Mouse (Mus musculus): Measurements from ENCODE around the gene Alg14.
A peak's percentile ranks its signal among the peaks of the same experiment; 100 is the strongest.

Gene Alg14

GRCm38 (mm10) chr3:121291560-121292258 is at the start of gene Alg14:
Gene Alg14 (plus strand): TSS chr3:121291773.
- peak; percentile 96 for DNase-seq (ENCODE audit: low spot score)

DNA sequence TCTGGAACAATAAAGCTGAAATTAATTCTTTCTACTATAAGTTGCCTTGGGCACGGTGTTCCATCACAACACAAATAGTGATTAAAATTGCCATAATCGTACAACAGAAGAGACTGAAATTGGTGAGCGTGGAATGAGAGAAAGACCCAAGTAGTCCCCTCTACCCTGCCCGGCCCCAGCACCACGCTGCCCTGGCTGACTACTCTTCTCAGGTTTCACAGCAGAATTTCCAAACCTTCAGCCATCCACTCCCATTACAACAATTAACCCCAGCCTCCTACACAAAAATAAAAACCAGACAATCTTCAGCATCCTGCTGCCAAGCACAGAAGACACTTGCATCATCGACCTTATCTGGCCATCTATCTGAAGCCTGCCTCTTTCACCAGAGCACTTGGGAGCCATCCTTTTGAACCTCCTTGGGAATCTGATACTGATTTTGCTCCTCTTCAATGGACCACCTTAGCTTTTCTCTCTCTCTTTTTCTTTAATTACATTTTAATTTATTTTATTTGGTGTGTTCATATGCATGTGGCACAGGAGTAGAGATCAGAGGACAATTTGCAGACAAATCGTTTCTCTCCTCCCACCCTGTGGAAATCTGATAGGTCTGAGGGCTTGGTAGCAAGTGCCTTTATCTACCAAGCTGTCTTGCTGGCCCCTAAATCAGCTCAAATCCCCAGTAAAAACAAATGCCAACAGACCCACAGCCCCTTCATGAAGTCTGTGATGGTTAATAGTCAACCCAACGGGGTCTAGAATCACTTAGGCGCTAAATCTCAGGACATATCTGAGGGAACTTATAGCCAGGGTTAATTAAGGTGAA is 49.2 kb upstream of the Alg14 start:
- no peak for DNase-seq (ENCODE audit: low spot score)

DNA sequence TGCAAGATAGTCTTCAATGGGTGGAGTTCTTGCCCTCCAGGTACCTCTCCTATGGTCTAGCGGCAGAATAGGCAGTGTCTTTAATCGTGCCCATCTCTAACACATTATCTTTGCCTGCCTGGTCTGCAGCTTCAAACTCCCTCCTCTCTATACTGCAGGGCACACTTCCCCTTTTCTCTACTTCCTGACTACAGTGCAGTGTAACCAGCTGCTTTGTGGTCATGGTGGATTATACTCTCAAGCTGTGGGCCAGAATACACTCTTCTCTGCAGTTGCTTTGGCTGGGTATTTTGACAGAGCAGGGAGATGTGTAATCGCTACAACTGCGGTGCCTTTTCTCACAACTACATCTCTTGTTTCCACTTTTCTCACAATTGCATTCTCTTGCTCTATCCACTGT is 48.6 kb upstream of the Alg14 start:
- DNase-seq (ENCODE audit: low spot score) = no peak

- no peak for DNase-seq (ENCODE audit: low spot score)
Observed at GRCm38 (mm10) chr3:121250048-121250447, 41.5 kb upstream of the Alg14 start.

GRCm38 (mm10) chr3:121250576-121251433 is 40.8 kb upstream of the Alg14 start:
- DNase-seq (ENCODE audit: low spot score) = no peak

GRCm38 (mm10) chr3:121255501-121255900 is 36.1 kb upstream of the Alg14 start:
- DNase-seq (ENCODE audit: low spot score) = no peak

DNA sequence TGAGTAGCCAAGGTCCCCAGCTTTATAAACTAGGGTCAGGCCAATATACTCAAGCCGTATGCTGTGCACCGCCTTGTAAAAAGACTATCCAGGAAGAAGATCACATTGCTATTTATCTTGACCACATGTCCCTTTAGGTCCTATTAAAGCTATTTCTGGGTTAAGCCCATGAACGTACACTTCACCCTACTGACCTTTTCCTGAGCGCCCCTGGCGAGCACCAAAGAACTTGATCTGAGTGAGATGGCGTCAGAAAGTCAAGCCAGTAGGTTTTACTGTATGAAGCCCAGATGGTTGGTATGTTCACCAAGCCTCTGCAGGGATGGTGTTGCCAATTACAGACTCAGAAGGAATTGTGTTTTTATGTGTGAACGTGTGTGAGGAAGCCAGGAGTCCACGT is 35.4 kb upstream of the Alg14 start:
- DNase-seq (ENCODE audit: low spot score) = no peak

DNA sequence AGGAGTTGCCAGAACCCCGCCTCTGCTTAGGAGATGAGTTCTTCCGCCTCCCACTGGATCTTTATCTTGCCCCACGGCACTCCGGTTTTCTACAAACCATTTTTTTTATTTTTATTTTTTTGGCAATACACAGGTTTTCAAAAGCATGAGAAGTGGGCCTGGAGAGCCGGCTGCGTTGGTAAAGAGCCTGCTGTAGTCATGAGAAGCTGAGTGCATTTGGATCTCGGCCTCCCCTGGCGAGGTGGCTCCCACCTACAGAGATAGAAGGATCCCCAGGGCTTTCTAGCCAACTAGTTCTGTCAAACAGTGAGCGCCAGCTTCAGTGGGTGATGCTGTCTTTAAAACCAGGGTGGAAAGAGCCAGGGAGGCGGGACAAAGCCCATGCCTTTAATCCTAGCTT is 34.2 kb upstream of the Alg14 start:
- no peak for DNase-seq (ENCODE audit: low spot score)

DNA sequence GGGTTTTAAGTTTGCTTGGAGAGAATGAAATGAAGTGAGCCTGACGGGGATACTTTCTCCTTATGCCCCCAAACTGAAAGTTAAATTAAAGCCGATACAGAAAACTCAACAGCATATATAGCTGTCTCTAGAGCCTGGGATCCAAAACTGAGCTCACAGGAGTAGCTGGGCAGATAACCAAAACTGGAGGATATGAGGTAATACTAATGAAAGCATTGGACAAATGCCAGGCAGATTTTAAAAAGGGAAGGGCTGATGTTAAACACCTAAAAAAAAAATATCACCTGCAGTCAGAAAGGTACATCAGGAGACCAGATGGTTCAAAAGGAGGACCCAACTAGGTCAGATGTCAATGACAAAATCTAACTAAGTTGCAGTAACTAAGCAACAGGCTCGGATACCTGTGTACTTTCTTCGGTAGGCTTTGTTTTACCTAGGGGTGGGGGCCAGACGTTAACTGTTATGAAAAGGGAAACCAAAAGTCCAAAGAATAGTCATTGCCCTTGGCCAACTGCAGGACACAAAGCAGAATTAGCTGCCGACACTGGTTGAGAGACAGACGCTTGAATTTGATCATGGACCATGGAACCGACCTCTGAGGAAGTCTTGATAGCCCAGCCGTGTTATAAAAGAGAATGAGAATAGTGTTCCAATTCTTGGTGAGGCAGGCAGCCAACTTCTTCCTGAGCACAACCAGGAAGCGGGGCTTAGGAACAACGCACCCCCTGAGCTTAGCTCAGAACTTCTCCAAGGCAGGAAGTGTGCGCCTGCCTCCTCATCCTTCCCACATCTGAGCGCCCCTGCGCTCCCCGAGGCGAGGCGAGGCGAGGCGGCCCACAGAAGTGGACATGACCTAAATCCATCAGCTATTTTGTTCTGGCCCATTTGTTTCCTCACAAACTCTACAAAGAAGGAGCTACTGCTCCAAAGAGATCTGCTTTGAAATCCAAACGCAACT is 32.8 kb upstream of the Alg14 start:
- no peak for DNase-seq (ENCODE audit: low spot score)

DNA sequence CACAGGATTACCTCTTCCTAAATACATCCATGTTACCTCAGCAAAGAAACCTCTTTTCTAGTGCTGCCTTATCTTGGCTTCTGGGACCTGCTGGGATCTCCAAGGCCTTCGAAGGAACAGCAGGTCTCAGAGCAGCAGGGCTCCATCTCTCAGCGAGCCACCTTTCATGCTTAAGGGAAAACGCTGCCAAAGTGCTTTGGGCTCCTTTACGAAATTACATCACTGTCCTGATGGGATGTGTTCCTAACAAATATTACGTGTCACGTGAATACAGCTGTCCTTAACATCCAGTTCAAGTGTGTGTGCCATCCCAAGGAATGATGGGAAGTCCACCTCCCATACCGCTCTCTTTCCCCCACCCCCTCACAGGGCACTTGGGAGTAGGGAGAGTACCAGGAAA is 31.5 kb upstream of the Alg14 start:
- DNase-seq (ENCODE audit: low spot score) = no peak

GRCm38 (mm10) chr3:121260831-121261230 is 30.7 kb upstream of the Alg14 start:
- no peak for DNase-seq (ENCODE audit: low spot score)

DNA sequence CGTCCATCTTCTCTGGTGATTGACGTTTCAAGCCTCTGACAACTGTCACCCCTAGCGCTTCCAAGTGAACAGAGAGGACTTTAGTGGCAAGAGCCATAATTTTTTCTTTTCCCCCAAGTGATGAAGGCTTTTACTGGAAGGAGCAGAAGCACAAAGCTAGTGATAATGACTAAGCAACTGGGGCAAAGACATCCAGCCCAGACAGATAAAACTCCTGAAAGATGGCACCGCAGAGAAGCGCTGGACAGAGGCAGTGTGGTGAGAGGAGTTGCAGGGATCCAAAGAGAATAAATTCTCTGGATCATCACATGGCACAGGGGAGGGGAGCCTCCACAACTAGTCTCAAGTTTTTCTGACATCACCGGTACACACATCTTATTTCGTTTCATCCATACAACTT is 30.3 kb upstream of the Alg14 start:
- DNase-seq (ENCODE audit: low spot score) = no peak

DNA sequence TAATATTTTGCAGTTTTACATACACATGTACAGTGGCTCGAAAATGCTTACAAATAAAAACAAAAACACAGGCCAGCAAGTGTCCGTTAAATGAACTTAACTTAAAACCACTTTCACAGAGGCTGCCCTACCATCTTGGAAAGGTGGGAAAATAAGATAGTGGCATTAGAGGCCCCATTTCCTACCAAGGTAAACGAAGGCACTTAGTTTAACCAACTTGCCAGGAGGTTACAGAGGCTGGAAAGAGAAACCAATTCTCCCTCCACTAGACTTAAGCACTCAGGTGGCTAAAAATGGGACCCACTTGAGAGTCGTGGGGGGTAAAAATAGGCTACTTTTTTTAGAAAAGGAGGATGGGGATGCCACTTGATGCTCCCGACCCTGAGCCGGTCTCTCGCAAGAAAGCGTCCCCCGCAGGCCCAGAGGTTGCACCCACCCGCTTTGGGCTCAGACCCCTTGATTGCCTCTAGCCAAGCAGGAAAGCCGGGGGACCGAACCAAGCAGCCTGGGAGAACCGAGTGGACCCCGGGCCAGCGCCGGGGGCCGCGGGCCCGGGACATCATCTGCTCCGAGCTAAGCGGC is 29.5 kb upstream of the Alg14 start:
- no peak for DNase-seq (ENCODE audit: low spot score)

DNA sequence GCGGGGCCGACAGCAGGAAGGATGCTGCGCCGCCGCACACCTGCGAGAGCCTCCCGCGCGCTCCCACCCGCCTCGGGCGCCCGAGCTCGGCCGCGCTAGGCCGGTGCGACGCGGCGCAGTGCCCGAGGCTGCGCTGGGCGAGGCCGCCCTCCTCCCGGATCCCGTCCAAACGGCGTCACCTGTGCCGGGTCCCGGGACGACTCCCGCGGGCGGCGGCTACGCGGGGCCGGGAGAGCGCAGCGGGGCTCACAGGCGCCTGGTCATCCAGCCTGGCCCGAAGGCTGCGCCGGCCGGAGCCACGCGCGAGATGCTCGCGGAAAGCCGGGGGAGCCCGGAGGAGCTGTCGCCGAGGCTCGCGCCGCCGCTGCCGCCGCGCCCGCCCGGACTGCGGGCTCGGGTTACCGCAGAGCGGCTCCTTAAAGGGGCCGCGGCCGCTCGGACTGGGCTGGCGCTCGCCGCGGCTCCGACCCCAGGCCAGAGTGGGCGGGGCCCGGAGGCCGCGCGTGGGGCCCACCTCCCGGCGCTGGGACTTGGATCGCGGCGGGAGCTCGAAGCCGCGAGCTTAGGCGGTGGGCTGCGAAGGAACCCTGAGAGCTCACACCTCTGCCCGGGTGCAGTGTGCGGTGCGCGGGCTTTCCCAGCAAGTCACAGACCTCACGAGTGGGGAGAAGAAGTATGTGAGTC is 28.9 kb upstream of the Alg14 start:
- no peak for DNase-seq (ENCODE audit: low spot score)

DNA sequence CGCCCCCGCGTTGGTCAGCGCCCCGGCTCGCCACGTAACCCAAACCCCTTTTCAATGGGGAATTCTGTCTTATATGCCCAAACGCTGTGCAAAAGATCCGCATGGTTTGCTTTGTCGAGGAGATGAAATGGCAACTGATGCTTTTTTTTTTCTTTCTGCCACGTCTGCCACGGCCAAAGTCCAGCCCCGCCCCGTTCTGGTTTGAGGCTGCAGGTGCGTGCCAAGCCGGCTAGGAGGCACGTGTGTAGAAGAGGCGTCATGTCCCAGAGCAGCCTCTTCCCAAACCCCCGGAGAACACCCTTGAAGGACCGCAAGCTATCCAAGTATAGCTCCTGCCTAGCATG is 28.4 kb upstream of the Alg14 start:
- no peak for DNase-seq (ENCODE audit: low spot score)

DNA sequence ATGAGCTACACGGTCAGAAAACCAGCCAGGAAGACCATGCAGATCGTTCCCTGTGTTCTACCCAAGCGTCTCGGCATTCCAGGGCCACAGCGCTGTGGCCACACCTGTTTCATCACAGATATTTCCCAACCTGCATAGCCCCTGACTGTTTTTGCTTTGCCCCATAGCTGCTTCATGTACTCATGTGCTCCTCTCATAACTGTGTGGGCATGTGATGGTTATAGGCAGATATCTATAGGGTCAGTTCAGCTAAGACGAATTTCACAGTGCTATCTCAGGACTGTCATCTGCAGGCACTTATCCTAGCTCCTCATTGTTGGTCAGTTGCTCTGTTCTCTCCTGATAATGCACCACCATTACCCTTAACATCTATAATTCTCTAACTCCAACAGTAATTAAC is 27.3 kb upstream of the Alg14 start:
- no peak for DNase-seq (ENCODE audit: low spot score)

DNA sequence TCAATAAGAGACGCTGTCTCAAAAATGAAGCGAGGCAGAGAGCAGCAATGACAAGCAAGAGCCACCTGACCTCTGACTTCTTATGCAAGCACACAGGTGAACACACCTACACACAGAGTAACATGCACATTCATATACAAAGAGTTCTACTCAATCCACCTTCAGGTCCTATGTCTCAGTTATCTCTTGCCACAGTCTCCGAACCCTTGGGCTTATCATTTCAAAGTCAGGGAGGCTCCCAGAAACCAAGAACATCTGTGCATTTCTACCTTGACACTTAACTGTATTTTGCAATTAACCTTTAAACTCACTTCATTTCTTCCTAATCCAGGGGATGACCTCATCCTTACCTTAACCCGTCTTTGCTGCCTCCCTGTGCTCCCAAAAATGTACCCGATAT is 24.3 kb upstream of the Alg14 start:
- no peak for DNase-seq (ENCODE audit: low spot score)

DNA sequence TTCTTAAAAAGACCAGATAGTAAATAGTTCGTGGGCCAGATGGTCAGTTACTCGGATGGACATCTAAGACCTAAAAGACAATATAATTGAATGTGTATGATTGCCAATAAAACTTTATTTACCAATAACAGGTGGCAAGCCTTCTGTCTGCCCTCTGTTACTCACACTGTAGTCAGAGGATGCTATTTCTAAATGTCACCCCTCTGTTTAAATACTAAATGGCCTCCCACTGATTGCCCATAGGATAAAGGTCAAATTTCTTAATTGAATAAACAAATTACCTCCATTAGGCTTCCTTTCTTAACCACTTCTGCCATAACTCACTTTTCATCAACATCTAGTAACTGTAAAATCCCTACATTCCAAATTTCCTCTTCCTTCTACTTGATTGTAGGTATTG is 19.0 kb upstream of the Alg14 start:
- DNase-seq (ENCODE audit: low spot score) = no peak

DNA sequence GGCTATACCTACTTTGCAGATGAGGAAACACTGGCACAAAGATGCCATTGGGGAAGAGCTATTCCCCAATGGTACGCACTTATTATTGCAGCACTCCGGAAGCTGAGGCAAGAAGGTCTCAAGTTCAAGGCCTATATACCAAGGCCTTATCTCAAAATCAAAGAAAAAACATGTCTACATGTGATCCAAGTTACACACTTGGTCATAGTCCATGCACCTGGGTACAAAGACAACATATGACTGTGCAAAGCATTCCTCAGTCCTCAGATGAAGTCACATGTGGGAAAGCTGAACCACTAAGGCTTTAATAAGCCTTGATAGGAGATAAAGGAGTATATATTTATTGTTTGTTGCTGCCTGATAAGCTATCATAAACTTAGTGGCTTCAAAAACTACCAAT is 17.6 kb upstream of the Alg14 start:
- no peak for DNase-seq (ENCODE audit: low spot score)

- no peak for DNase-seq (ENCODE audit: low spot score)
Observed at GRCm38 (mm10) chr3:121277009-121277408, 14.6 kb upstream of the Alg14 start.

- no peak for DNase-seq (ENCODE audit: low spot score)
Observed at GRCm38 (mm10) chr3:121277557-121277956, 14.0 kb upstream of the Alg14 start.
